Mouse (Mus musculus) brain, adult 2 months (tissue): ENCODE results near the gene Iqca.
A peak's percentile ranks its signal among the peaks of the same experiment; 100 is the strongest.

Source experiments
- DNase-seq: peaks from one replicate; pipeline ENCODE4 v3.0.0; 2011; ENCODE audit warnings: low read depth, low spot score

Iqca gene

DNA sequence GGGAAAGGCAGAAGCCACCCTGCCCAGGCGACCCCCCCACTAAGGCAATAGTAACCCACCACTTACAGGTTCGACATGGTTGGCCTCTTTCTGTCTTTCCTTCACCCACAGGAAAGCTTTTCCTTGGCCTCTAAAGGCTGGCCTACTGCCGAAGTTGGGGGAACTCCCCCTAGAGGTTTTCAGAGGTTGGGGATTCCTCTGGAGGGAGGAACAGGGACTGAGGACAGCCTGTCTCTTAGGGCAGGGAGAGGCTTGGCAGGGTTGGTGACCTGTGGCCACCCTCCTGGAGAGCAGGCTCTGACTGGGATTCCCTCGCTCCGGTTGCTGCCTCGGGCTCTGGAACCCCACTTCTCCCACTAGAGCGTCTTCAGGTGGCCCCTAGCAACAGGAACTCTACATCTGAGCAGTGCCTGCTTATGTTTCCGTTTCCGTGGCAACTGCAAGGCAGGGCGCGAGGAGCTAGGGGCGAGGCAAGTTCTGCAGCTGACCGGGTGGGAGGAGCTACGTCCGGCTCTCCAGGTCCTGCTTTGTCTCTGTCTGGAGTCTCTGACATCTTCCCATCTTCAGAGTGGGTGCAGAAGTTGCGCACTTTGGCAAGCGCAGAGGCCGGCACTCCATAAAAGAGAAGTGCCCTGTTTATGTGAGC, at the start of gene Iqca:
Gene Iqca (minus strand): TSS at position 303 of the 646 bp plus-strand sequence.
- DNase-seq, result peak; percentile 80

DNA sequence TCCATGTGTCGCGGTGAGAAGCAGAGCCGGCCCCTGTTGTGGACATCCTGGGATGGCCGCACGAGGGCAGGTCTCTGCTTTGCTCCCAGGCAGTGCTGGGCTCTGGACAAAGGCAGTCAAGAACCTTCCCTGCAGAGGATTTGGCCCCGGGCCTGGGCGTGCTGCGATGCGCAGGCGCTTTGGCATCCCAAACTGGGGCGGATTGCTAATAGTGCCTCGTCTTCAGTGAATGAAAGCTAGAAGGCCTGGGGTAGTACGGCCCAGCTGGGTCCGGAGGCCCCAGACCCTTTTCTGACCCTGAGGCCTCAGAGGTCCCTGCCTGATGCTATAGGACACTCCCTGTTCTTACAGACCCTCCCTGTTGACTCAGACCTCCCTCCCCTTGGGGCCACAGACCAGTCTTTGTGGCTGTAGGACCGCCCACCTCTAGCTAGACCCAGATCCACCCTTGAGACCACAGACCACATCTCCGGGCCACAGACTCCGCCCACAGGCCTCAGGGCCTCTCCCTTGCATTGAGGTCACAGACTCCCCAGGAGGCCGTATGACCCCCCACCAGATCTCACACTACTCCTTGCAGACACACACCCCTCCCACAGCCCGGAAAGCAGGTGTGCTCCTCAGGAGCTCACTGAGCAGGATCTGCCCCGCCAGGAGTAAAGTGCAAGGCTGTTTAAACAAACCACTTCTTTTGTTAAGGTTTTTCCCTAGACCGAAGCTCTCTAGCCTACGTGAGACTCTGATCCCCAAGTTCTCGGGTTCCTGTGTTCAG, 49.2 kb upstream of the Iqca start:
- peak; percentile 73 for DNase-seq

DNA sequence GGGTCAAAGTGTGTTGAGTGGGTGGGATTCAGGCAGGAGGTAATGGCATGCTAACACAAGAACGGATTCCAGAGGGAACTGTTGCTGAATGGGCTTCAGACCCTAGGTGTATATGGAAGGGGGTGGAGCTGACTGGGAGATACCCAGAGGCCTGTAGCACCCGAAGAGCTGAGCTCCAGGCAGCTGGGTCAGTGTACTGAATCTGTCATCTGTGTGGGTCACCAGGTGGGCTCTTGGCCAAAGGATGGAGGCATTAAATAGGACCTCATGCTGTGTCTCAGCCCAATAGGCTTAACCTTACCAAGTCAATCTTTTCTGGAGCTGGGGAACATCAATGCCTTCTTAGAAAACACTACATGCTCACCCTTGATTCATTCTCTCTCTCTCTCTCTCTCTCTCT, 48.5 kb upstream of the Iqca start:
- DNase-seq, result no peak

DNA sequence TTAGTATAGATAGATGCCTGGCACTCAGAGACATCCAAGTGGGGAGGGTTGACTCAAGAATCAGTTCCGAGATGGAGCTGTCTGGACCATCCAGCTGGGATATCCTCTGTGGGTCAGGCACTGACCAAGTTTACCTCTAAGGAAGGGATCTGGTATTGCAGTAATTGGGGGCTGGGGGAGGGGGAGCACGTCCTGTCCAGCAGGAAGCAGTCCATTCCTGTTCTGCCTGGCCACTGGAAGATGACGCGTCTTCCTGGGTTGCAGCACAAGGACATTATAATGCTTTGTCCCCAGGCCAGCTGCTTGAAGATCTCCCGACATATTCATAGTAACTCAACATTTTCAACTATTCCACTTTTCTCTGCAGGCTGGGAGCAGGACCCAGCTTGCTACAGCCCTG, 48.0 kb upstream of the Iqca start:
- DNase-seq, result no peak

DNA sequence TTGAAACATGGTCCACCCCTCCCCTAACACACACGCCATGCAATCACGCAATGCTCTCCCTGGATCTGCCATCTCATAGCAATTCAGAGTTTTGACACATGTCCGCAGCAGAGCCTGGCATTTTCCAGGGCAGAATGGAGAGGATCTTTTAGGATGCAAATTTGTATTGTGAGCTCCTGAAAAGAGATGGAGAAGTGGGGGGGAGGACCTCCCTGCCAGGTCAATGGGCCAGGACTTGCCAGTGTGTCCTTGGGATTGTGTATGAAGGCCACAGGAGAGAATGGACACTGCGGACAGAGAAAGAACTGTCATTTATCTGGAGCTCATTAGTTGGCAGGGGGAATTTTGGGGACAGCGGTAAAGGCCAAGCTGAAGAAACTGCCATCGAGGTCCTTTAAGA, 35.8 kb upstream of the Iqca start:
- DNase-seq, result no peak

DNA sequence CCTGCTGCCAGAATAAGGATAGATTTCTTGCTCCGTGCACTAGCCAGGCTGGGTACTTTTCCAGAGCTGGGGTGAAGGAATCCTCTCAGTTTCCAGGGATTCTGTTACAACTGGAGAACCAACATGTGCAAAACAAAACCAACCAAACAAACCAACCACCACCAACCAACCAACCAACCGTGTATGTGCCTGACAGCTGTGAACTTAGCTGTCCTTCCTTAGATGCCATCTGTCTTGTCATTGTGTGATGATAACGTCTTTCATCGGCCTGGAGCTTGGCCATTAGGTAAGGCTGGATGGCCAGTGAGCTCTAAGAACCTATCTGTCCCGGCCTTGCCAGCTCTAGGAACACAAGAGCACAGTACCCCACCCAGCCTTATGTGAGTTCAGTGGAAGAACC, 33.7 kb upstream of the Iqca start:
- no peak for DNase-seq

DNA sequence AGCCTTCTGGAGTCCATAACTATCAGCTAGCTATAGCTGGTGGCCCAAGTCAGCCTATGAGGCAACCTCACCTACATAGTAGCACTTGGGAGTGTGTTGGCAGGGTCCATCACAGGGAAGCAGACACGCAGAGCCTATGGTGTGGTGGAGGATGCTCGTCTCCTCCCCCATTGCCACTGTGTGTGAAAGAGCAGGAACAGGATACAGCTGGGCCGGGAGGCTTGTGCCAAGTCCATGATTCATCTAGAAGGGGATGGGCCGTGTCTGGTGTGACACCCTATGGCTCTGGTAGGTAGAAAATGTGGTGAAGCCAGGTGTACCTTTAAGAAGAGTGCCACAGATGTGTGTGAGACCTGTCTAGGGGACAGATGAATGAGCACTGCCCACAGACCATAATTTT, 33.0 kb upstream of the Iqca start:
- DNase-seq, result no peak

DNA sequence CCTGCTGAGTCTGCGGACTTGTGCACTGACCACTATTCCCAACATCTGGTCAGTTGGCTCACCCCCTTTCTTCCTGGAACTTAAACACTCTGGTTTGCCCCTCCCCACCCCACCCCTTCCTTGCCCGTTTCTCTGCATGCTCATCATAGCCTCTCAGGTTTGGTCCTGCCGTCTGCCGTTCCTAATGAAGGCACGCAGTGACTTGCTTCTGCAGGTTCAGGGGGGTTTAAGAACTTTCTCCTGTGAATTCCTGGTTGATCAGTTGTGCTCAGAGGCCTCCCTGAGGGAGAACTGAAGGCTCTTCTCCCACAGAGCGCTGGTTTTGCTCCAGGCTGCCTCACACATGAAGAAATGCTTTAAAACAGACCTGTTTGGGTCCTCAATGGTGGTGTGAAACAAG, 30.4 kb upstream of the Iqca start:
- DNase-seq, result no peak

DNA sequence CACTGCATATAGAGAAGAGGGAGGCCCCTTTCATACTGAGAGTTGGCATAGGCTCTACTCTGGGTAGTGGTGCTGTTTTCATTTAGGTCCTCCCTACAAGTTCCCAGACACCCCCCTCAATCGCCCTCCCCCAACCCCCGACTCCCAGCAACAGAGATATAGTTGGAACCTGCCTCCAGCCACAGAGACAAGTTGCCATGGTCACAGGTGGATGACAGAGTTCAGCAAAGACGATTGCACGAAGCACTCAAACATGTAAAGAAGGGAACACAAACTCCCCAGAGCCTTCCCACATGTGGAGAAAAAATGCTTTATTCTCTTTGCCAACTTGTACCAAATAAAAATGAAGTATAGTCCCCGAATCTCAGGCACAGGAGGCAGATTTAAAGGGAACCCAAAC, 29.3 kb upstream of the Iqca start:
- DNase-seq, result peak; percentile 43

DNA sequence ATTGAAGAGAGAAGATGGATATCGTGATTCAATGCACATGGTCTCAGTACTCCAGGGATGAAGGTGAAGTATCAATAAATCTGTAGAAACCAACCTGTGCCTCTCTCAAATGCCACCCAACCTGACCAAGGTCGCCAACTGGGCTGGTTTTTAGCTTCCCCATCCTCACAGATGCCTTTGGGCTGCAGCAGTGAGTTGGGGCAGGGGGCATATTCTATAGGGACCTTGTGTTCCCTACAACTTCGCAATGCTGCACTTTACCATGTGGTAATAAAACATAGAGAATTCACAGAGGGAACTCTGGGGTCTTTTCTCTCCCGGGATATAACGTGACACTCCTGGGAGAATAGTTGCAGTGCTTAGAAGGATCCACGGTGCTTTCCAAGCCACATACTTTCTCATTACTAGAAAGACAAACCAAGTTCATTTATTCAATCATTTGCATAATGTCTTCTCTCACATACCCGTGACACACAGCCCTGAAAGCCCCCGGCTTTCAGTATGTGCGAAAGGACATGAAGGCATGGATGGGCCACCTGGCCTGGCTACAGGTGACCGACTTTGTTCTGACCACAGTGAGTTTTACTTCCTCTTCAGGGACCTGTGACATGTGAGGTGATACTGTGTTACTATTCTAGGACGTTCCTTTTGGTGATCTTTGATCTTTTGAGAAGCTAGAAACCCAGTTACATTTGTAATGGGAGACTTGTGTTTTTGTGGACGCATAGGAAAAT, 27.9 kb upstream of the Iqca start:
- no peak for DNase-seq

DNA sequence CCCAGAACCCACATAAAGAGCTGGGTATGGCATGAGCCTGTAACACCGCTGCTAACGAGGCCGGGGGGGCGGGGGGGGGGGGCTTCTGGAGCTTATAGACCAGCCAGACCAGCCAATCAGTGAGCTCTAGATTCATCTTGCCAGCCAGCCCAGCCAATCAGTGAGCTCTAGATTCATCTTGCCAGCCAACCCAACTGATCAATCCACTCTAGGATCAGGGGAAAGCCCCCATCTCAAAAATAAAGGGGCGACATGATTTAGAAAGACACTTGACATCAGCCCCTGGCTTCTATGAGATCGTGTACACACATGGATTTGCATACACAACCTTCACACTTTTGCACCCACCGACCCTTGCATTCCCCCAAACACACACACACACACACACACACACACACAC, 27.3 kb upstream of the Iqca start:
- no peak for DNase-seq

DNA sequence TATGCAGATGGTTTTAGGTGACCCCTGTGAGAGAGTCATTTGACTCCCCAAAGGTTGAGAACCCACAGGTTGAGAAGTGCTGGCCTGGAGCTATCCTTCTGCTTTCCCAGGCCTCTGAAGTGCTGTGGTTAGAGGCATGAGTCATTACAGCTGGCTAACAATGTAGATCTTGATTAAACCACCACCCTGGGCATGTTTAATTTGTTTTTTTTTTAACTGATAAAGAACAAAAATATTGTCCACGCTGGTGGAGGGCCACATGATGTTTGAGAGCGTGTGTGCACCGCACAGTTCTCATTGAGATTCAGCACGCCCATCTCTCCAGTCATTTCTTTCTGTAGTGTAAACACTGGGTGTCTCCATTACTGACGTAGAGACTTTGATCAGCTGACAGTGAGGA, 24.8 kb upstream of the Iqca start:
- DNase-seq, result no peak

DNA sequence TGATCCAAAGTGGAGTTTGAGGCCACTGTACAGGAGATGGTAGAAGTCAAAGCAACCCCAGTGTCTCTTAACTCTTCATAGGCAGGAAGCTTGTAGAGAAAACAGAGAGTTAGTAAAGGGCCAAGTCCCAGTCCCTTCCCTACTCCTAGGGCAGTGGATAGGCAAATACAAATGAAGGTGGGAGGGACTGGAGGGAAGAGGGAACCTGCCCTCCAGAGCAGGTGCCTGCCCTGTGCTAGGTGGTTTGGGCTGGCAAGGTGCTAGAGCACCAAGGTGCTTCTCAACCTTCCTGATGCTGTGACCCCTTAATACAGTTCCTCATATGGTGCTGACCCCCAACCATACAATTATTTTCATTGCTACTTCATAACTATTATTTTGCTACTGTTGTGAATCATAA, 24.4 kb upstream of the Iqca start:
- no peak for DNase-seq

DNA sequence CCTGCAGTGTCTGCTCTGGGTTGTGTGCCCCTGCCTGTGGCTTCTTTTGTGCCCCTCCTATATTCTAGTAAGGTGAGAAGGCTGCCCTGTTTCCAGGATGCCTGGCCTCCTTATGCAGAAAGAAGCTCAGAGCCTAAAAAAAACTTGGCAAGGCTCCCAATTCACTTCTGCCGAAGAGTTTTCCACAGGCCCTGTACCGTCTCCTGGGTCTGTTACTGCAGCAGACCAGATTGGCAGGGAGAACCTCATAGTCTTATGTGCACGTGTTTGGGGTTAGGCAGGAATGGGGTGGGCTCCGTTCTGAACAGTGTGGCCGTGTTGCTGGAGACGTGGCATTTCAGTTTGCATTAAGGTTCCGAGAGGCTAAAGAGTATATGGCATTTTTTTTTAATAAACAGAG, 23.0 kb upstream of the Iqca start:
- peak; percentile 52 for DNase-seq

DNA sequence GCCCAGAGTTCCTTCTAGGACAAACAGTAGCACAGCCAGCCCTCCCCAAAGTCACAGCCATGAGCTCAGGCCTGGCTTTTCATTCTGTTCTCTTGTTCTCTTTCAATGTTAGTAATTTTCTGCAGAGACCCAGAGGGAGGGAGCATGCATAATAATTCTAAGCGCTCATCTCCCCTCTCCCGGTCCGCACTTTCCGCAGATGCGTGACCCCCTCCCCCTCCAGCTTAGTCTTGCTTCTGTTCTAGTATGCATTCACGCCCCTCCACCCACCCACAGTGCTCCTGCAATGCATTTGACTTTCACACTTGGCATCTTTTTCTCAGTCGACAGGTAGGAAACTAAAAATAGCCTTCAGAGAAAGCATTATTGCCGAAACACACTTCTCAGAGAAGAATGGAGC, 21.1 kb upstream of the Iqca start:
- peak; percentile 45 for DNase-seq

DNA sequence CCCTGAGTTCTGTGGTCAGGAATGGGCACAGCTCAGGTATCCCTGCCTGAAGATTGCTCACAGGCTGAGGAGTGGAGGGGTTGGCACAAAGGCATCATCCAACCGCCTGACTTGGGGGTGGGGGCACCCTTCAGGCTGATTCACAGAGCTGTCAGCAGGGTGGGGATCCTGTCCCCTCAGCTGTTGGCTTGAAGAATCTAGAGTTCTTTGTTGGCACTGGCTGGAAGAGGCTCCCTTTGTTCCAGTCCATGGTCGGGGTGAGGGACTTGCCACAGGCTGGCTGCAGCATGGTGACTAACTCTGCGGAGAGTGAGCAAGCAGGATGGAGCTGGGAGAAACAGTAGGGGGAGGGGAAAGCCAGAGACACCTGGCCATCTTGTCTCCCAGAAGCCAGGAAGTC, 11.1 kb upstream of the Iqca start:
- DNase-seq, result peak; percentile 31

DNA sequence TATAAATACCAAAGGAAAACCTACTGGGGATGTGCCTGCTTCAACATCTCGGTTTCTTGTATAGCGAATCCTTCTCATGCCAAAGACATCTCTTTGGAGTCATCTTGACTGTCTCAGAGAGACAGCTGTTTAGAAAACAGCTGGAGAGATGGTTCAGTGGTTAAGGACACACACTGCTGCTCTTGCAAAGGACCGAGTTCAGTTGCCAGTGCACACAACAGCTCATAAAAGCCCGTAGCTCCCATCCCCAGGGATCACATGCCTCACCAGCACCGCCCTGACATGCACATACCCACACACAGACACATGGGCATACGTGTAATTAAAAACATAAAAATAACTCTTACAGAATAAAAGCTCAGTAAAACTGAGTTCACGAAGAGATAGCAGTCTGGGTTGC, 10.0 kb upstream of the Iqca start:
- peak; percentile 24 for DNase-seq

DNA sequence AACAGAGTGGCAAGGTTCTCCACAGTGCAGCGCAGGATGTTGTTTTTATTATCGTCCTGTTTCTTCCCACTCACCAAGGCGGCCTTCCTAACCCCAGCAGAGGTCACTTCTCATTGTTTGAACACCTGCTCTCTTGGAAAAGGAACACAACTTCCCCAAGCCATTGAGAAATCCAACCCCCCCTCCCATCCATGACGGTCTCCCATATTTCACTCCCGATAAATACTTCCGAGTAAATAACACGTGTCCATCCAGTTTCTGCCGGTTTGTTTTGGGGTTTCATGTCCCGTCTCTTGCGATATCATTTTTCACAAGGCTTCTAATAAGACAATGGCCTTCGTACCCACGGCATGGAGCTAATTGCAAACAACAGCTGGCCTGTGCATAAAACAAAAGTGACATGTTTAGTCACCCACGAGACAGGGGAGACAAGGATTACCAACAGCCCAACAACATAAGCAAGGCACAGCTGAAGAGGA, 9.2 kb upstream of the Iqca start:
- no peak for DNase-seq

DNA sequence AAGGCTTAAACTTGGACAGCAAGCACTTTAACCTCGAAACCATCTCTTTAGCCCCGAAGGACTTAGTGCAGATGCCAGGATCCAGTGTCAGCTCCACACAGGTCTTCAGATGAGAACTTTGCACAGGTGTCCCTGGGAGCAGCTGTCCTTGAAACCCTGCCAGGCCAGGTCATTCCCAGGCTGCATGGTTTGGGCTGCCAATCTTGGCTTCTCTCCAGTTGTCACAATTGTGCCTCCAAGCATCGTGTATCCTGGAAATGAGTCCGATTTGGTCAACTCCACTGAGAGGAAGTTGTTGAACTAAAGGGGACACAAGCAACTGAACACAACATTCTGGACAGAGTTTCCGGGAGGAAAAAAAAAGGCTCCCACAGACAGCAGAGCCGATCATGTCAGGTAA, 8.4 kb upstream of the Iqca start:
- no peak for DNase-seq

DNA sequence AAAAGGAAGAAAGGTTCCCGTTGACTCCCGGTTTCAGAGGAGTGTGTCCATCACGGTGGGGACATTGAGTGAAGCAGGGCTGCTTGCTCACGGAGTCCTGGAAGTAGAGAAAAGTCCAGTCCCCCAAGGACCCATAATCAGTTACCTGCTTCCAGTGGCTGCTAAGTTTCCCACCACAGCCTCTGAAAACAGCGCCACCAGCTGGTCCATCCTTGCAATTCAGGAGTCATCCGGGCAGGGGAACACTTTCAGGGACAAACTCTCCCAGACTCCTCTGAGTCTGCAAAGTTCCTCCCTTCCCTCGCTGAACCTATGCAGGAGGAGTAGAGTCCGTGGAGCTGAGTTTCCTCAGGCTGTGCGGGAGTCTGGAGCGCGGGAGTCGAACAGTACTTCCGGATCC, 6.7 kb upstream of the Iqca start:
- no peak for DNase-seq

DNA sequence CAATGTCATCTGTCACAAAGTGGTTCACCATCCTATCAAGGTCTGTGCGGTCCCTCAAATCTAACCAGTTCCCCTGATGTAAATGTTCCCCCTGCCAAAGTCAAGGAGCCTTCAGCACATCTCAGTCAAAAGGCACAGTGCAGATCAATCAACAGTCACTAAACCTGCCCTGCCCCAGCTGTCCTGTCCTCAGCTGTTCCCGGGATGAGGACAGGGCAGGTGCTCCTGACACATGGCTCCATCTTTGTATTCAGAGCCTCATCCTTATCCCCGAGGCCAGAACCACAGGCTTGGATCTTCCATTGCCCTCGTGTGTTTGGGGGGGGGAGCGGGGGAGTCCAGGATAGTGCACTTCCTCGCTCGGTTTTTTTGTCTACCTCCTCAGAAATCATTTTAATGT, 3.4 kb upstream of the Iqca start:
- DNase-seq, result no peak

DNA sequence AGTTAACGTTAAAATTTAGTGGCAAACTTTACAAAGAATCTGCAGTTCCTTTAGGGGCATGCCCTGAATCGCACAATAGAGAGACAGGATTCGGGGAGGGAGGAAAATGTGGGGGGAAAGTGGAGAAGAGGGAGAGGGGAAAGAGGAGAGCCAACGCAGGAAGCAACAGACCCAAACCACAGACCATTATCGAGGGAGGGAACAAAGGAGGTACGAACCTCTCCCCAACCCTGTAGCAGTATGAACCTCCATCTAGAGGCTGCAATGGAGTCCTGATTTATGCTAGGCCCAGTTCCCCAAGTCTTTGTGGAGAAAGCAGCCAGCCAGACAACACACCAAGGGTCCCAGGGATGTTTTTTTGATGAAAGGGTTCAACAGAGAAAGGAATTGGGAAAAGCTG, 586 bp upstream of the Iqca start:
- DNase-seq, result no peak

DNA sequence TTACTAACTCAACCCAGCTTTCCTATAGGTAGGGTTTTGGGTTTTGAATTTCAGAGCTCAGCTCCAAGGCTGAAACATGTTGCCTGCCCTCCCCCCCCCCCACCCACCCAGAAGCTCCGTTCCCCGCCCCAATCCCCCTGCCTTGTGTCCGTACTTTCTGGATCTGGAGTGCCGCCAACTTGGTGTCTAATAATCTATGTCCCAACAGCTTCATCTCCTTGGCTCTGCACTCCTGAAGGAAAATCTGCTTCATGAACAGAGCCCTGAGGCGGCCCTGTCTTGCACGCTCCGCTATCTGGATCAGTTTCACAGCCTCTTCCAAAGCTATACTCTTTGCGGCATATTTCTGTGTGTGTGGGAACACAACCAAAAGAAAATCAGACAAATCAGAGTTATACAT, 13.5 kb downstream of the Iqca start:
- no peak for DNase-seq
